Mouse (Mus musculus): ENCODE measurements at regions not wholly inside any gene's neighbourhood (a gene's known extent, or its start where the extent isn't known, plus 50 kb on each side); places are given as distances from the start of the nearest gene placed in this dataset.

GRCm38 (mm10) chr8:89229144-89229543 lies 185.2 kb upstream of the Sall1 start:
- no peak for TF ChIP-seq TAL1 (IDR thresholded peaks at IDR 0.05; ENCODE audit: low read length)
- no peak for TF ChIP-seq GATA1 (IDR thresholded peaks at IDR 0.05; ENCODE audit: low read length)

All from erythroblast, embryonic 14.5 days (primary cell).